Mouse (Mus musculus) left cerebral cortex, postnatal 14 days (tissue): ENCODE measurements at regions not wholly inside any gene's neighbourhood (a gene's known extent, or its start where the extent isn't known, plus 50 kb on each side); places are given as distances from the start of the nearest gene placed in this dataset.

Source experiments
- DNase-seq, 2 experiments: peaks; one replicate each; pipeline ENCODE4 v3.0.0; 2021 to 2022; ENCODE audit warnings: low spot score in 2 of 2, mixed read lengths in 1 of 2
- intact Hi-C: fragments of 180-260 bp; cut with DNase I; formaldehyde crosslinking; loops from one replicate; pipeline ENCODE4 v1.15.1; 2025

DNA sequence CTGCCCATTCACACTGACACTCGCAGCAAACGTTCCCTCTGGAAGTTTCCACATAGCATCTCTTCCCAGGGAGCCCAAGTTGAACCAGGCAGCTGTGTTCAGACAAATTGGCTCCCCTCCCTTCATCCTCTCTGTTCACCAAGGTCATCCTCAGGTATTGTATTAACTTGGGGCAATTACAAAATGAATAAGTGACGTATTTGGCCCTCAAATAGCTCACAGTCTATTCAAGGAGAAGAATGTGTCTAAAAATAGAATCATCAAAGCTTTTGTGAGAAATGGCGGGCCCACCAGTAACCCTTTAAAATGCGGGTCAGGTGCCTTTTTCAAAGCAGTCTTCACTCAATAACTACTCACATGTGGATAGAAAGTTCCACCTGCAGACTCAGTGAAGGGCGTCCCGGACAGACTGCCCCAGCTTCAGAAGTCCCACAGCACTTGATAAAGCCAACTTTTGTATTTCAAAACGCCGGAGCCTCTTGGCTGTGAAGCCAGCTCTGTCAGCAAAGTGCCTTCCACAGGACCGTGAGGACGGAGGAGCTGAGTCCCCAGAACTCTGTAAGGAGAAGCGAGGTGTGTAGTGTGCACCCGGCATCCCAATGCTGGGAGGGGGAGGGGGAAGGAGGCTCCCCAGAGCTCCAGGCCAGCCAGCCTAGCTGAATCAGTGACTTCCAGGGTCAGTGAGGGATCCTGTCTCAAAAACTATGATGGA is 241.9 kb downstream of the Sipa1l2 start:
- intact Hi-C loops: no loop called here
- DNase-seq: no peak

DNA sequence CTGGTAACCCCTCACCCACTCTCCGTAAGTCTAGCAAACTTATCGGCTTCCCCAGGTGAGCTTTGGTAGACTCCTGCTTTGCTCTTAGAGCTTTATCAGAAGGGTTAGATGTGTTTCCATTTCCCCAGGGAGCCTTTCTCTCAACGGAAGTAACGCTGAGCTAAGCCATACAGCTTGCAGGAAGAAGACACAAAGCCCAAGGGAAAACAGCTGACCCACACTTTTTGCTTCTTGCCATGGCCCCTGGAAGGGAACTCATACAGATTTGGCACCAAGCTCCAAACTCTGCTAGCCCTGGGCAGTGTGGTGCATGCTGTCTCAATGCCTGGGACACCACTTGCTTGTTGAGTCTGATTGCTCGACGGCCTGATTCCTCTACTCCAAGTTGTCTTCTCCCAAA is 242.6 kb downstream of the Sipa1l2 start:
- no peak for DNase-seq
- intact Hi-C loops: no loop called here

DNA sequence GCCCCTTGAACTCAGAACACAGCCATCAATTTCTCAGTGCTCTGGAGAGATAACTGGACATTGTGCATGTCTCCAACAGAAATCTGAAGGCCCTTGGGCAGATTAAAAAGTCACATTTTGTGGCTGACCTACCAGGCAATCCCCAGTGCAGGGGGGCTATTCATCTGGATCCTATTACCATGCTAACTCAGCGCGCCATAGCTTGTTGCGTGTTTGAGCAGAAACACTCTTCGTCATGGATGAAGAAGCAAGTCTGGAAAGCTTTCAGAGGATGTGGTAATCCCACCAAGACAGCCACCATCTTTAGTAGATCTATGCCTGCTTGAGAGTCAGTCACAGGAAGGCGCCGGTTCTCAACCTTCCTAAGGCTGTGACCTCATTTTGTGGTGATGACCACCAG is 243.9 kb downstream of the Sipa1l2 start:
- DNase-seq: no peak
- intact Hi-C loops: no loop called here

DNA sequence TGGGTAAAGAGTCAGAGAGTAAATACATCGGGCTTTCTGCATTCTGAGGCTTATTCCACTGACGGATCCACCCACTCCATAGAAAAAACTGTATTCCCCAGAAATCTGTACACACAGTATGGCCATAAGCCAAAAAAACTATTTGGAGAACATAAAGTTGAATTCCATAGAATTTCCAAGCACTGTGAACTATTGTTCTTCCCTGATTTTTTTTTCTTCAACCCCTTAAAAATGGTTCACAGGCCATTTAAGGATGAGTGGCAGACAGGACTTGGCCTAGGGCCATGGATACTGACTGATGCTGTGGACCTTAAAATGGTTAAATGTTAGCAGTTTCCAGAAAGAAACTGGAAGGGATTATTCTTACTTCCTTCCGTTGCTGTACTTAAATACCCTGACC is 247.0 kb downstream of the Sipa1l2 start:
- DNase-seq: no peak
- intact Hi-C loops: no loop called here

DNA sequence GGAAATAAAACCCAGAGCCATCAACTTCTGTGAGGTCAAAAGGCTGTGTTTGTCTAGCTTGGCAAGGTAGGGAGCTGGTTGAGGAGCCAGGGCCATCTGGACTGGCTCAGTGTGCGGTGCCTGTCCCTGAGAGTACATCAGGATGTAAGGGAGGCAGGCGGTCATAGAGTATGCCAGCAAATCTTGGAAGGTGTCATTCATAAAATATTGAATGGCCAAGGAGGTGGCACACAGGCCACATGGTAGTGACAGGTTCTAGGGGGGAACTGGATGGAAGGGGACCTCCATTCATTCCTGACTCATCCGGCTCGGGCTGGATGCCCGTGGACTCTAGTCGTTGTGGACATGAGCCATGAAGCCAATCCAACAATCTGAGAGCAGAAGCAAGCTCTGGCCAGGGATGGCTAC is 252.0 kb downstream of the Sipa1l2 start:
- intact Hi-C loops: no loop called here
- no peak for DNase-seq

DNA sequence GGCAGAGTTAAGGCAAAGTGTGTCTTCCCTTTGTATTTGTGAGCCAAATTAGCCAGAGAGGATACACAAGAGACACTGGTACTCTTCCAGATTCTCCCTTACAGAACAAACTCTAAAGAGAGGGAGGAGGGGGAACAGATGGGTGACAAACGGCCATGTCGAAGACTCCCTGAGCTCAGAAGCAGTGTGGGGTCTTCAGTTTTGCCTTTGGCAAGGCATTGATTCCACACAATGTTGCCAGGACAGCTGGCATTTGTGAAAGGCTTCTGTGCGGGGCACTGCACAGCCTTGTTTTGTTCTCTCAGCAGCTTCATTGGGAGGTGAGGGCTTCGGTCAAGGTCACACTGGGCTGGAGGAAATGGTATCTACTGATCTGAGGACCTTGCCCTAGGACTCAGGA is 253.9 kb downstream of the Sipa1l2 start:
- DNase-seq: no peak
- intact Hi-C loops: no loop called here

DNA sequence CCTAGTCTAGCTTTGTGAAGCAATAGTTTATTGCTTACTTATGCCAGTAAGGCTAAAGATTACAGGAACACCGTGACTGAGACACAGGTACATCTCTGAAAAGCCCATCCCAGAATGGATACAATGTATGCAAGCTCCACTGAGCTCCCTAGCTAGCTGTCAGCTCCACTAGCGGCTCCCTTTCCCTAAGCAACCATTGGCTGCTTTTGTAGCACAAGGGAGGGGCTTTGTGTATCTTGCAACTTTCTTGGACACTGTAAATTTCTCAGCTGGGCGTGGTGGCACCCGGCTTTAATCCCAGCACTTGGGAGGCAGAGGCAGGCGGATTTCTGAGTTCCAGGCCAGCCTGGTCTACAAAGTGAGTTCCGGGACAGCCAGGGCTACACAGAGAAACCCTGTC is 254.6 kb downstream of the Sipa1l2 start:
- DNase-seq: no peak
- intact Hi-C loops: no loop called here

DNA sequence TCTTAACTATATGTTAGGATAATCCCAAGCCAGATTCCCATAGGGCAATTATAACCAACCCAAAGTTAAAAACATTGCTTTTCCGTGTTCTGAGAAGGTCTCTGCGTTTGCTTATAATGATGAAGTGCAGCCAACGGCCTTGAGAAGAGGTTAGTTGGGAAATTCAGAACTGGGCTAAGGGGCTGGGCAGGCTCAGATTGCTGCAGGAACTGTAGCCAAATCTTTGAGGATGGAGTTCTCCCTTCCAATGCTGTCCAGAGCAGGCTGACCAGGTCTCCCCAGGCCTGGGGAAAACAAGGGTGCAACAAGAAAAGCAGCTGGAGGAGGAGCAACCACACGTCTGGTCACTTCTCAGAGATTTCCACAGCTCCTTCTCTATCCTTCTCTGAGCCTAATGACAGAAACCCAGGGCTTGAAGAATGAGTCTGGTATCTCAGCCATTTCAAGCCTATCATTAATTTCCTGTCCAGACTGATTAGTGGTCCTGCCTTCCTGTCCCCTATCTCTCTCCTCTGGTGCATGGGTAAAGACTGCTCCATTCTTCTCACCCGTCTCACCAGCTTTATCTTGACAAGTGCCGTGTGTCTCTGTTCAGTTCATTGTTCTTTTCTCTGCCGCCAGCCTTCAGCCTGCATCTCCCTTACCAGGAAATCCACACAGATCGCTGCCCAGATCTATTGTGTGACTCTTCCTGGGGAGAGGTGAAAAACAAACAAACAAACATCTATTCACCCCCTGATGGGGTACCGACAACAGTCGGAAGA is 255.2 kb downstream of the Sipa1l2 start:
- no peak for DNase-seq
- intact Hi-C loops: no loop called here

DNA sequence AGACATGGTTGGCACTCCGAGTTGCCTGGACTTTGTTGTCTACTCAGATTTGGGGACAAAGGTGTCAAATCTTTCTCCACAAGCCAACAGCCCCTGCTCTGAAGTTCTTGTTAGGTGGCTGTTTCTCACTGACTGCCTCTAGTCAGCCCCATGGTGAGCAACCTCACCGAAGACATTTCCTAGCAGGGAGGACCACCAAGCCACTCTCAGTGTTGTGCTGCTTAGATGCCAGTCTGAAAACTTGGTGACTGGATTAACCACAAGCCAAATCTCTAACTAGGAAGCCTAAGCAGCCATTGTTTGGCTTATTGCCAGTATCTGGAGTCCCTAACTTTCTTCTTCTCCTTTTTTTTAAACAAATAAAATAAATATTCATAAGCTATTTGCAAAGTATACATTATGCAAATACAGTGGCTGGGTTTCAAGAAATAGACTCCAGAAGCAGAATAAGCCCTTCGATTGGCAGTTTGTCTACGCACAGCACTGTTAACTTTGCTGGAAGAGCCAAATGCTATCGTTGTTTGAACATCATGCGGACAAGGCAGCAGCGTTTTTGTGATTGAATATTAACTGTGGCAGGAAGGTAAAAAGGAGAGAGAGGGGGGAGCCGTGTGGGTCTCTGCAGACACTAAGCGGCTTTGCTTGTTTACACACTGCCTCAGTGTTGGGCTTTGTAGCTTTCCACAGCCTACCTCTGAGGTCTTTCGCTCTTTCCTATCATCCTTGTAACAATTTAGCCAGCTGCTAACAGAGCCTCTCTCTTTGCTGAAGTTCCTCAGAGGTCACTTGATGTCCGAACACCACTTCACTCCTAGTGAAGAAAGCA is 257.4 kb downstream of the Disc1 start:
- DNase-seq: no peak
- intact Hi-C loops: no loop called here
